Mouse (Mus musculus) mature B cell (primary cell): Measurements from ENCODE around the gene Foxc1.

Experiments
- in situ Hi-C: fragments of 300-500 bp; cut with MboI; formaldehyde crosslinking; loops from 2 replicates; pipeline ENCODE4 v1.14.3; 2019

Gene Foxc1

DNA sequence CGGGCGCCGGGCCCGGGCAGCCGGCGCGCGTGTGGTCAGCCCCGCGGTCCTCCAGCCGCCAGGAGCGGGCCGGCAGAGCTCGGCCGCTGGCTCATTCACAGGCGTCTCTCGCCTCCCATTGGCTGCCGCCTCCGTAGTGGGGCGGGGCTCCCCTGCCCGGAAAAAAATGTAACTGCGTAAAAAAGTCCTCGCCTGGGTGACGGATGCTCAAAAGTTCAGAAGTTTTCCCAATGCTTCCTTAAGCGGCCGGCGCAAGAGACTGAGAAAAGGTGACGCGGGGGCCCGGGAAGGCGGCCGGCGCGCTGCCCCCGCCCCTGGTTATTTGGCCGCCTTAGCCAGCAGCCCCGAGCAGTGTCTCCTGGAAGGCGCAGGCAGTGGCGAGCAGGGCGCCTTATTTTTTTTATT lies at the start of gene Foxc1:
Gene Foxc1, plus strand, starts transcription at position 206 of the 405 bp plus-strand sequence.
- in situ Hi-C loops: loop anchor here (25.0 kb wide), 2 partner anchors 606 to 856 kb away; no protein-coding TSS in a partner anchor

DNA sequence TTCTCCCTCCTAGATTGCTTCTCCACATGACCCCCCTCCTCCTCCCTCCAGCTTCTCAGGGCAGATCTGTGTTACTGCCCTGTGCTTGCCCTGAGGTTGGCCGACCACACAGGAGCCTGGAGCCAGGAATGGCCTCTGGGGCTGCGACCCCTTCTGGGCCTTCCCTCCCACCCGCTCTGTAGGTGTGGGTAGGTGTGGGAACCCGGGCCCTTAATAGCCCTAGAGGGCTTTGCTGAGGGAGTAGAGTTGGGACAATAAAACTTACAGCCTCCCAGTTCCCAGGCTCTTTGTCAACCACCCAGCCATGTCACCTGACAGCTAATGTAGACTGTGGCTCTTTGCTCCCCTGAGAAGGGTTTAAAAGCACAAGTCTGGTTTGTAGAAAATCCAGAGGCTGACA lies 46.0 kb upstream of the Foxc1 start:
- in situ Hi-C loops: no loop called here

DNA sequence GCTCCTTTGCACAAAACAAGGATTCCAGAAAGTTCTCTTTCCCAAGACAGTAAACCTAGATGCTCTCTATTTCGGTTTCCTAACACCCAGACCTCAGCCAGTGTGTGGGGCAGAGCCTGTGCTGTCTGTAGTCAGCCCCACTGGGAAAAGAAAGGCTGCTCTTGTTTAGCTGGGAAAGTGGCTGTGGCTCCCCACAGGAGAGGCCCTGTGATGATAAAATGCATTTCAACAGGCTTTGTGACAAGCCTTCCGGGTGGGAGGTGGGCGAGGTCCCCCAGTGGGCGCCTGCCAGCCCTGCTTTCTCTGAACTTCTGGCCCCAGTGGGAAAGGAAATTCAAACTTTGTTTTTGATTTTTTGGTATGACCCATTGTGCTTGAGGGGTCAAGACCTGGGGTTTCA lies 45.4 kb upstream of the Foxc1 start:
- in situ Hi-C loops: no loop called here

DNA sequence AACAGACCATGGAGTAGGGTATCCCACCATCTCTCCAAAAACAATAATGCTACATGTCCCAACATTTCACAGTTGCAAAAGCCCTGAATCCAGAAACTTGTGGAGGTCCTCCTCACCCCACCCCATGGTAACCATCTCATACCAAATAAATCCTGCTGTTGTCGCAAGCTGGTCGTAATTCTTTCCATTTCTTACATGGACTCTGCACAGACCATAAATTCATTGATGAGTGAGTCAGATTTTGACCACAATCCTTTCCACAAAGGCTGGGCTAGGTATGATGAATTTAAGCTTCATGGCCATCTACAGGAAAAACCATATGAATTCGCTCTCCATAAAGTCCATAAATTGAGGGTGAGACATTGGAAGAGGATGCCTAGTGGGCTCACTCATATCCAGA lies 42.0 kb upstream of the Foxc1 start:
- in situ Hi-C loops: no loop called here

DNA sequence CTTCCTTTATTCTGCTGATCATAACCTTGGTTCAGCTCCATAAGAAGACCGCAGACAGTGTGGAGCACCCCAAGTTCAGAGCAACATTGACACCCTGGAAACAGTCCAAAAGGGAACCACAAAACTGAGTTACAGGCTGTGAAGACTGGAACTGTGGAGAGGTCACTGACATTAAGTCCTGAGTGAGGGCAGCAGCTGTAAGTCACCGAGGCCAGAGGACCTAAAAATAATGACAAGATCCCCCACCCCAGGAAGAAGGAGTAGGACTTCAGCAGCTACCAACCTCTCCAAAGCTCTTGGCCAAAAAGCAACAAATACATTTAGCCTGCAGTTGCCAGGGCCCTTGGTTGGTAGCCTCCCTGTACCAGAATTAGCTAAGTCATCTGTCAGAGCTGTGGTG lies 40.9 kb upstream of the Foxc1 start:
- in situ Hi-C loops: no loop called here

DNA sequence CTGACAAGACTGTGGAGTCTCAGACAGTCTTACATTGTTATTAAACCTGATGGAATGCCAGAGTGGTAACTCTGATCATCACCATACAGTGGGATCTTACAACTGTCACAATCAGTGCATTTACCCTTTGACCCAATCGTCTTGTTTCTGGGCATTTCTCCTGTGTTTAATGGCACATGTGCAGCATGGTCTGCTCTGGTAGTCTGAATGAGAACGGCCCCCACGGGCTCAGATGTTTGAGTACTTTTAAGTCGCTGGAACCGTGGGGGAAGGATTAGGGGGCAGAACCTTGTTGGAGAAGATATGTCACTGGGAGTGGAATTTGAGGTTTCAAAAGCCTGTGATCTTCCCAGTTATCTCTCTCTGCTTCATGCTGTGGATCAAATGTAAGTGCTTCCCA lies 33.6 kb upstream of the Foxc1 start:
- in situ Hi-C loops: no loop called here

DNA sequence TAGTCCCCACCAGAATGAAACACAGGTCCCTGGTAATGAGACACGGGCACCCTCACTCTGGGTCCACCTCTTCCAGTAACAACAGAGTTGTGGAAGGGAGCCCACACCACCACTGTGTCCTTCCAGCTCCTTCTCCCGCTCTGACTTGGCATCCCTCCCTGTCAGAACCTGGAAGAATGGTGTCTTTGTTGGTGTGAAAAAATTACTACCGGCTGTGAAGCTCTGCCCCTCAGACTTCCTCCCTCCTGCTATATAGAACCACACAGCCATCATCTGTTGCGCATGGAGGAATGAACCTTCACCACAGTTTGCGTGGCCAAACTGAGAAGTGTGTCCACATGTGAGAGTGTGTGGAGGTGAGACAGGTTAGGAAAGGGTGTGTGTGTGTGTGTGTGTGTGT lies 30.7 kb upstream of the Foxc1 start:
- in situ Hi-C loops: no loop called here

DNA sequence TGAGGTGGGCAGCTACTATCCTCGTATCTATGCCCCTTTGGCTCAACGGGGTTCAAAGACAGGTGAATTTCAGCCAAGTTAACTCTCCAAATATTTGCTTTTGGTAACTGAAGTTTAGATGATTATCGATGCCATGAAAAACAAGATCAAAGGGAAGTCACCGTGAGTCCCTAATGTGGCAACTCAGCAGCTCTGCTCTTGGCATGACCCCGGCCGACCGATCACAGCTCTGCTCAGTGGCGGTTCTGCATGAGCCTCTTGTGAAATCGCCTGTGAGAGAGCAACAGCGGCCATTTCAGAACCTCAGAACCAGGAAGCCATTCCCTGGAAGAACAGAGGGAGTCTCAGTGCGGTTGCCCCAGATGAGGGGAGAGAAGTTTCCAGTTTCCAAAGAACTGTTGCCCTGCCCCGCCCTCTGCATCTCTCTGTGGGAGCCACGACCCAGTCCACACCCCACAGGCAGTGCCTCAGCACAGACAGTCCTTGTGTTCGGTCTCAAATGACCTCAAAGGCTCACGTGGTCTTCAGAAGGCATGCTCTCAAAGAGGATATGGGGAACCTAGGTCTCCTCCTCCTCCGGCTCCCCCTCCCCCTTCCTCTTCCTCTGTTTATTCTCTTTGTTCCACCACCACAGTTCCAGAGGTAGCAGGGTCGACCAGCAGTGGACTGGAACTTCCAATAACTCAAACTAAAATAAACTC lies 27.0 kb upstream of the Foxc1 start:
- in situ Hi-C loops: no loop called here

DNA sequence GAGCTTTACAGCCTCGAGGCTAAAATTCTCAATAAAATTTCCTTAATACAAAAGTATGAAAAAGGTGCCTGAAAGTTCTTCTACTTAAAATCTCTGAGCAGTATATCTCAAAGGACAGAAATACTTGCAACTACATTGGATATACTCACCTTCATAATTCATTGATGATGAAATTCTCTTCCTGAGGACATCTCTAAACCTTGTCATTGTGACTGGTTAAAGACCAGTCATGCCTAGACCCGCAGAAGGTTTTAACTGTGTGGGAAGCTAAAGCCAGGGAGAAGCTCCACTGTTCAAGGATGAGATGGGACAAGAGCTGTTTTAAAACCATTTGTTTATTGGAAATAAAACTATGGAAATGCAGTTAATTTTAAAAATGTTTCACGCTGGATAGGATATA lies 26.1 kb upstream of the Foxc1 start:
- in situ Hi-C loops: no loop called here

DNA sequence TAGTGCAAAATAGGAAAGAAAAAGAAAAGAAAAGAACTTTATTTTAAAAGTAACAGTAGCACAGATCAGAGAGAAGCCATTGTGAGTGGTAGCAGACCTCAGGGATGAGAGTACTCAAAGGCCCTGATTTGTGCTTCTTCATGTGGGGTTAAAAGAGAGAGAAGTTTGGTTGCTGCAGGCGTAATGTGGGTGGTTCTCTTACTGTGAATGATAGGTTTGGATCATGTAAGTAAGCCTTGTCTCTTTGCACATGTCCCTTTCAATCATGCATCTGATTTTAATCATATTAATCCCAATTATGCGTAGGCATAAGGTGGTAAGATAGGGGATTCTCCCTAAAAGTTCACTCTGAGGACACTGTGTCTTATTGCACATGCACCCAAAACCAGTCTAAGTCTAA lies 24.4 kb upstream of the Foxc1 start:
- in situ Hi-C loops: no loop called here

DNA sequence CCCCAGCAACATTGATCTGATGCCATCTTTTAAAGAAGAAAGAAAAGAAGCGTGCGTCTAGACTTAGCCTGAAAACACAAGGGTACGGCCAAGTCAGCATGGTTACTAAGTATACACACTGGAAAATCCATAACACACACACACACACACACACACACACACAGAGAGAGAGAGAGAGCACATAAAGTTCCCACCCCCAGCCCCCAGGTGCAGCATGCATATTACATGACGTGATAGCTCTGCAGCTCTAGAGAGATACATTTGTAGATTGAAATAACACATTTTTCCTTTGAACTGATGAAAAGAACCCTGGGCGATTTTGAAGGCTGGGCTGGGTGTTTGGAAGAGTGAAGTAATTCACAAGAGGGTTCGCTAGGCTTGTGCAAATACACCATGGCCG lies 21.7 kb upstream of the Foxc1 start:
- in situ Hi-C loops: no loop called here

DNA sequence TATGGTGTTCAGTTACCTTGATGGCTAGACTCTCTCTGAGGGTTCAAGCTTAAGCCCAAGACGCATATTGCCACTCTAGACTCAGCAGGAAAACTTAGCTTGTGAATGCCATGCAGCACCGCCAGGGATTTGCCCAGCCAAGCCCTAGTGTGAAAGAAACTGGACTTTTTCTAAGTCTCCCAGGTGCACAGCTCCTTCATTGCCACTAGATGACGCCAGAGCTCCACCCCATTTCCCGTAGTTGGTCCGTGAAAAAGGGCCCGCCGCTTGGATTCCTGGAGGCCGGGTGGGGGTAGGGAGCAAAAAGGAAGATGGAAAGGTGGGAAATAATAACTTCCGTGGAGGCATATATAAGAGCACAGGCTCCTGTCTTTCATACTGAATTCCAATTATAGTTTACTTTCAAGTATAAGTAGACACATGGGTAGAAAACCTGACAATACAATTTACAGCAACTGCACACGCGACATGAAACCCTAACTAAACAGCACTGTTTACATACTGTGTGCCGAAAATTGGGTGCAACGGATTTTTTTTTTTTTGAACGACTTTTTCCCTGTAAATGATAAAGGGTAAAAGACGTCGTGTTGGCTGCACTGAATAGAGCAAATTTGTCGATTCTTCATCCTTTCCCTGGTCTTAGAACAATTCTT lies 13.8 kb upstream of the Foxc1 start:
- in situ Hi-C loops: no loop called here

DNA sequence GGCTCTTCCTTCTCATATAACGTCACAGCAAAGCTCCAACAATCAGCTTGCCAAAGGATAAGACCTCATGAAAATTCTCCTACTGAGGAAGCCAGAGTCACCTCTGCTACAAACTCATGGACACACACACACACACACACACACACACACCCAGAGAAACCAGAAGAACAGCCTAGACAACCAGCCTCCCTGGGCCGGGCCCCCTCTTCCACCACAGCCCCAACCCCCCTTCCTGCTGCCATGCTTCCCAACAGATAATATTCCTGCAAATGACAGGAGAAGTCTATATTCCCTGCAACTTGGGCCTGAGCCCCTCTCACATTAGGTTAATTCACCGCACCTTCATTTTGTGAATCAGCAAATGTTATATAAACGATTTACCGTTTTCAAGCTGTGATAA lies 13.3 kb upstream of the Foxc1 start:
- in situ Hi-C loops: no loop called here

DNA sequence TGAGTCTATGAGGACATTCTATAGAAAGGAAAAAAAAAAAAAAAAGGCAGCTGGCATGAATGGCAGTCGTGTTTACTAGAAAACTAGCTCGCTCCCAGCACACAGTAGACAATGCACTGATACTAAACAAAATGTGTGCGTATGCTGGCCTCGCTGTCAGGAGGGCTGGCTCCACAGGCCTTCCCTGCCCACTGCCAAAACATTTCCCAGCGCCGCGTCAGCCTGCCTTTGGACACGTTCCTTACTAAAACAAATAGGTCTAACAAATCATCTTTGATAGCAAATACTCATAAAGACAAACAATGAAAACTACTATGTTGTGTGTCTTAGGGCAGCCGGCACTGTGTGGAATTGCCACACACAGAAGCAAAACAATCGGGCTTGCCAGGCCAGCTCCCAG lies 9.1 kb upstream of the Foxc1 start:
- in situ Hi-C loops: no loop called here

DNA sequence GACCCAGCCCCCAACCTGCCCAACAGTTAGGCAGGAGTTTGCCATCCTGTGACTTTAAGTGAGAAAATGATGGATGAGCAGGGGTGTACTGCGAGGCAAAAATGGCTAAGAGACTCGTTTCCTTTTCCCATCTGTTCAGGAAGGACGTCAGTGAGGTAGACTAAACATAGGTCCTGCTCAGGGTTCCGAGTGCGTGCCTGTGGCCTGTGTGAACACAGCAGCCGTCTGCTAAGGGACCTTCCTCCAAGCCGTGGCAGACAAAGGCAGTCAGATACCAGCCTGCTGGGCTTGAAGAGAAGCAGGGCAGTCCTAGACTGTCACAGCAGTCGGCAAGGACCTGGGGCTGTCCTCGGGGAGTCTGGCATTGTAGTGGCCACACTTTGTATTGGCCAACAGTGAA lies 8.4 kb upstream of the Foxc1 start:
- in situ Hi-C loops: no loop called here

DNA sequence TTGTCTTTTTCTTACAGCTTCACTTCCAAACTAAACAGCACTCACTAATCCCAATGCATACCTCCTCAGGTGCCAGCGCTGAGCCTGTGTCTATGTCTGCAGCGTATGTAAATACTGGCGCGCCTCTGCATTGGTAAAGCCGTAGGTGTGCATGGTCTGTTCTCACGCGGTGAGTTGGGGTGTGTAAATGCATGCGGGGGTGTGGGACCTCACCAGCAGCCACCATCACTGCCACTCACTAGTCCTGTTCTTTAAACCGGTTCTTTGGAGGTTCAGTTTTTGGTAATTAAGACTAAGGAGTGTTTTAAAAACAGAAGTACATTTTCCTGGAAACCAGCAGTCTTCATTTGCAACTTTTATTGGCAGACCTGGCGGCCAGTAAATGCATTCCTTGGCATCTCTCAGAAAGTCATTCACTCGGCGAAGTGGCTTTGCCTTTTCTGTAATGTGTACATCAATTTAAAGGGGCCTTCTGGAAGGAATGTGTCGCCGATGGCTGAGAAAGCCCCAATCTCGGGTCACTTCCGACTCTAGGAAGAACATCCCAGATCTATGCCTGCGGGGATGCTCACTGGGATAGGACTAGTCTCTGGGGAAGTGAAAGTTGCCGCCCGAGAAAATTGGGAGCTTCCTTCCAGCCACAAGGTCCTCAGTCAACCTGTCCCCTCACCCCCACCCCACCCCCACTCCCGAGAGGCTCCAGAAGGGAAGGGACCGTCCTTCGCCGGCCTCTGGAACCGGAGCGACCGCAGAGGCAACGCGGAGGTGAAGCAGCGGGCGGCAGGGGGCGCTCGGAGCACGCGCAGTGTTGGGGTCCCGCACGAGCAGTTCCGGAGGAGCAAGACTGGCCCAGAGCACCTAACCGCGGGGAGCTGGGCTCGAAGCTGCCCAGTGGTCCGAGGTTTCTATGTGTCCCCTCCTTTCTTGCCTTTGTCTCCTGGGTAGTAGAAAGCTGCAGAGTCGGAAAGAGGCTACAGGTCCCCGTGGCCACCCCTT lies 5.6 kb upstream of the Foxc1 start:
- in situ Hi-C loops: loop anchor here (25.0 kb wide), 2 partner anchors 611 to 861 kb away; no protein-coding TSS in a partner anchor

DNA sequence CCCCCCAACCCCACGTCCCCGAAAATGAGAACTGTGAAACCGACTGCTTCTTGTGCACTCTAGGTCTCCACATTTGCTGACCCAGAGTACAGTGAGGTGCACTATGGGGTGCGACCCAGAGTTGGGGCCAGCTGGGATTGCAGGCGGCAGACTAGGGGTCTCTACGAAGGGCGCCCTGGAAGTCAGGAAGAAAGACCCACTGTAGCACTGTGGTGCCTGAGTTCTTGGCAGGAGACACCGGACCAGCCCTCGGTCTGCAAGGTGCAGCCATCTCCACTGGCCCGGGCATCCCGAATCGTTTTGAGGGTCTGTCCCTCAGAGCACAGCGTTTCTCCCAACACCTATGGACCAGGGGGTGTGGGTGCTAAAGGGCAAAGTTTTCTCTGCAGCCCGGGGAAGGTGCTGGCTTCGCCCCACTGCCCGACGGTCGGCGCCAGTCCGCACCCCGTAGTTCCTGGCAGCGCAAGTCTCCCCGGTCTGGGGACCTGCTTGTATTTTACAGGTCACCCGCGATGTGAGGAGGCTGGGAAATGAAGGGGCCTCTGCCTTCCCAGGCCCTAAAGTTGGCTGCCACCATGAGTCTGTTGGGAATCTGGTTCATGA lies 4.6 kb upstream of the Foxc1 start:
- in situ Hi-C loops: loop anchor here (25.0 kb wide), 2 partner anchors 610 to 860 kb away; no protein-coding TSS in a partner anchor

DNA sequence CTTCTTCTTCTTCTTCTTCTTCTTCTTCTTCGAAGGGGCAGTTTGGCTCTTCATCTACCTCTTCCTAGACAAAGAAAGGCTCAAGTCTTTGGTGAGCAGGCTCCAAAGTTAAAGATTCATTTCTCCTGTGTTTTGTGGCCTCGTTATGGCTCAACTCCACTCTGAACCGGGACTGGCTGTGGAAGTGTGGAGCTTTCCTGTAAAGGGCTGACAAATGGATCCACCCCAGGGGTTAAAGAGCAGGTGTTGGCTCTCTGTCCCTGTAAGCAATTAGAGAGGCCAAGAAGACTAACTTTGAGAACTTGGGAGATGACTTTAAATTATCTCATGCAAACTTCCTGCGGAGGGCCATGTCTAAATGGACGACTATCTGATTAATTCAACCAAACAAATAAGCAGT lies 4.0 kb upstream of the Foxc1 start:
- in situ Hi-C loops: loop anchor here (25.0 kb wide), 2 partner anchors 610 to 860 kb away; no protein-coding TSS in a partner anchor

DNA sequence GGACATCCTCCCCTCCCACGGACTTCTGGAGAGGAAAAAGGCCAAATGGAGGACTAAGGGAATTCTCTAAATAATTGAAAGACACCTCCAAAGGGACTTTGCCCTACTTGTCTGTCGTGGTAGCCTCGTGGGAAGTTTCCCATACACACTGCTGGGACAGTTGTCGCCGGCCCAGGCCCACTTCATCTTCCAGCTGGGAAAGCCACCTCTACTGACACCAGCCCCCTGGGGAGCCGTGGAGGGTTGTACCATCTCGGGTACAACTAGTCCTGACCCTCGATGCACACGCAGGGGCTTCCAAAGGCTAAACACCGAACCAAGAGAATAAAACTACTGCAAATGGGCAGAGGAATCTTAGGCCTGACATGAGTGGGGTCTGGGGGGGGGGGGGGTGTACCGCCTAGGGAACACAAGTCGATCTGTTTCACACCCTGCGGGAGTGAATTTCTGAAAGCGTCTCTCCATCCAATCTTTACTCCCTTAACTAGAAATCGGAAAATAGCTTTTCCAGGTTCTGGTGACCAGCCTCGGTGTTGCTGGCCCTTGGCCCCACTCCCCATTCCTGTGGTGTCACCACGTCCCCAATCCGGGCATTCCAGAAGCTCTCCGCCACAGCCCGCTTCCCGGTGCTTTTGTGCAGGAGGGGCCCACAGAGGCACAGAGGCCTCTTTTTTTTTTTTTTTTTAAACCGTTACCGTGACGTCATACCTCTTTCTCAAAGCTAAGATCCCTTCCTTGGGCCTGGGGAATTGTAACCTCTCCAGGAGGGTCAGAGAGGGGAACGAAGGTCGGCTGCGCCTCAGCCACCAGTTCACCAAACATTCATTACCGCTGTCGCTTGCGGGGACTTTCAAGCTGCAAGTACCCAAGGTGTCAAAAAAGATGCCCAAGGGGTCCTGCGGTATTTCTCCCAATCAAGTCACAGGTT lies 3.0 kb upstream of the Foxc1 start:
- in situ Hi-C loops: loop anchor here (25.0 kb wide), 2 partner anchors 609 to 859 kb away; no protein-coding TSS in a partner anchor

DNA sequence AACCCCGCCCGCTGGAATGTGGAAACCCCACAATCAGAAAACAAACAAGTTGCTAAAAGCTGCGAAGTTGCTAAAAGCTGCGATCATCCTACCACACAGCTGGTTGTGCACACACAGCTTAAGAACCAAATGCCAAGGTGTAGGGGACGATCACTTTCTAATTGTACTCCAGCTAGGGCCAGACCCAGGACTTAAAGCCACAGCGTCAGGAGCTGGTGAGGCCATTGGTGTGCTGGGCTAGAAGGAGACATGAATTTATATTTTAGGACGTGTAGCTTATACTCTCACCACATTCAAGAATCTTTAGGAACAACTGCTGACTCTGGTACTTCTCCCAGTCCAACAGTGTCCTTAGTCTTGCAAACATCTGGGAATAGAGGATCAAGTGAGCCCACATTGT lies 1.9 kb upstream of the Foxc1 start:
- in situ Hi-C loops: loop anchor here (25.0 kb wide), 2 partner anchors 608 to 858 kb away; no protein-coding TSS in a partner anchor
